ENCODE assay signal across 7 mouse cellular contexts in genomic region chr6:129095166-129095565, GRCm38 (mm10). TPM values are rescaled to one million over a fixed set of nuclear protein-coding genes. Genes with fewer than 3 reads are reported as not detected.
A peak's percentile ranks its signal among the peaks of the same experiment; 100 is the strongest.
DNase-seq lines count a peak whose midpoint lies in the region; ATAC-seq and TF ChIP-seq lines count a peak whose summit lies in the region.

No protein-coding gene starts in this region.

- no peak overlapping the region for H3K9ac ChIP-seq in CH12.LX (ENCODE audit: insufficient read depth, low read depth)
- no peak overlapping the region for H3K9ac ChIP-seq in limb, embryonic 13.5 days

- no peaks in the 10 kb centered on the region for H3K9me3 ChIP-seq in CH12.LX (replicated peaks; ENCODE audit: low read length)
- H3K9me3 ChIP-seq in limb, embryonic 13.5 days = no peaks in the 10 kb centered on the region

- in situ Hi-C loops in CH12.LX (cut with MboI; ENCODE audit: low pct_ligation_motif_present, low pct_unique_long_range_greater_than_20kb, low sequenced_read_pairs) = no loop called here

- H3K79me2 ChIP-seq in CH12.LX (replicated peaks; ENCODE audit: control insufficient read depth, extremely low read depth, insufficient read depth, poor library complexity, severe bottlenecking) = no peaks in the 10 kb centered on the region

- TF ChIP-seq RAD21 in CH12.LX (IDR thresholded peaks at IDR 0.05; ENCODE audit: low read depth, low read length) = peak; percentile 65

- intact Hi-C loops in left cerebral cortex, adult 2 months (cut with DNase I) = loop anchor here (1.0 to 2.0 kb wide), 3 partner anchors 85 to 160 kb away; partner anchors contain the start of gene Clec2d
- intact Hi-C loops in heart, postnatal 14 days (cut with DNase I) = loop anchor here (2.0 to 10.0 kb wide), 4 partner anchors 37 to 240 kb away; partner anchors contain the start of gene Clec2d

- H3K4me2 ChIP-seq in CH12.LX (ENCODE audit: insufficient read depth, low read depth, poor library complexity, severe bottlenecking) = no peak overlapping the region
- no peak overlapping the region for H3K4me2 ChIP-seq in limb, embryonic 13.5 days (replicated peaks)

- TF ChIP-seq CTCF in left cerebral cortex, adult 2 months (IDR thresholded peaks at IDR 0.05) = peak; percentile 84
- peak; percentile 80 to 81 for TF ChIP-seq CTCF in CH12.LX (conservative IDR thresholded peaks at IDR 0.05 in 1 of 2, IDR thresholded peaks at IDR 0.05 in 1 of 2; ENCODE audit: low read depth in 2 of 2, low read length in 2 of 2)

- H3K4me1 ChIP-seq in CH12.LX (ENCODE audit: control insufficient read depth in 1 of 2, insufficient read depth in 2 of 2) = peaks cover 3 to 10% of the 10 kb centered on the region in 2 experiments; a peak in 2 of 4 replicates
- H3K4me1 ChIP-seq in limb, embryonic 13.5 days = no peaks in the 10 kb centered on the region

- ATAC-seq in activated CD4-positive, CD25-positive, alpha-beta regulatory T cell, adult 4 months = peak; percentile 77
- ATAC-seq in limb, embryonic 13.5 days (ENCODE audit: low FRiP score, low read depth) = peak; percentile 77

- peak in 1 of 2 experiments; percentile 11 for DNase-seq in left cerebral cortex, adult 2 months (ENCODE audit: extremely low spot score in 1 of 2, low spot score in 2 of 2)
- DNase-seq in left cerebral cortex, adult 8-10 months (ENCODE audit: low spot score in 2 of 2) = no peak
- peak; percentile 53 for DNase-seq in CH12.LX (ENCODE audit: extremely low read depth)
- peak; percentile 9 to 40 for DNase-seq in heart, postnatal 14 days
- peak; percentile 66 for DNase-seq in retina, embryonic 14.5 days (ENCODE audit: low spot score)

- H3K36me3 ChIP-seq in CH12.LX (replicated peaks in 1 of 2; ENCODE audit: control insufficient read depth in 1 of 2, insufficient read depth in 1 of 2, low read length in 1 of 2) = no peaks in the 10 kb centered on the region
- H3K36me3 ChIP-seq in limb, embryonic 13.5 days = no peaks in the 10 kb centered on the region

- H3K27ac ChIP-seq in left cerebral cortex, adult 2 months = no peak overlapping the region
- no peak overlapping the region for H3K27ac ChIP-seq in CH12.LX (ENCODE audit: insufficient read depth, low read depth)
- no peak overlapping the region for H3K27ac ChIP-seq in limb, embryonic 13.5 days

- TF ChIP-seq EP300 in CH12.LX (IDR thresholded peaks at IDR 0.05; ENCODE audit: low read length) = no peak

- no peaks in the 10 kb centered on the region for H3K27me3 ChIP-seq in CH12.LX (replicated peaks)
- H3K27me3 ChIP-seq in limb, embryonic 13.5 days = no peaks in the 10 kb centered on the region

- TF ChIP-seq POLR2A in CH12.LX (IDR thresholded peaks at IDR 0.05; ENCODE audit: low read depth, low read length) = no peak

- dilution Hi-C loops in CH12.LX (cut with MboI; ENCODE audit: extremely low pct_ligation_motif_present, extremely low pct_unique_long_range_greater_than_20kb, low sequenced_read_pairs) = no loop called here

- H3K4me3 ChIP-seq in left cerebral cortex, adult 2 months = no peak overlapping the region
- no peak overlapping the region for H3K4me3 ChIP-seq in CH12.LX (replicated peaks in 1 of 3; ENCODE audit: low read depth in 2 of 3, low read length in 2 of 3, poor library complexity in 1 of 3)
- H3K4me3 ChIP-seq in limb, embryonic 13.5 days = no peak overlapping the region

TF ChIP-seq in CH12.LX, 34 proteins besides CTCF, POLR2A, EP300 and RAD21:
- TF ChIP-seq GABPA (IDR thresholded peaks at IDR 0.05; ENCODE audit: insufficient replicate concordance, low read depth, low read length) (no peak), CHD2 (IDR thresholded peaks at IDR 0.05; ENCODE audit: low read length) (no peak), MEF2A (IDR thresholded peaks at IDR 0.05; ENCODE audit: borderline replicate concordance, low read depth, low read length) (no peak), SMC3 (IDR thresholded peaks at IDR 0.05; ENCODE audit: low read depth, low read length) (peak; percentile 79), ZMIZ1 (IDR thresholded peaks at IDR 0.05; ENCODE audit: low read depth, low read length) (no peak), UBTF (IDR thresholded peaks at IDR 0.05; ENCODE audit: low read depth, low read length) (no peak), SIN3A (IDR thresholded peaks at IDR 0.05; ENCODE audit: low read length) (no peak), IRF4 (IDR thresholded peaks at IDR 0.05; ENCODE audit: low read depth, low read length) (no peak)

RNA-seq across cellular contexts. Expression of gene Clec2e, which starts 5.5 kb away (rescaled TPM):
- total RNA-seq in left cerebral cortex, adult 2 months (2021) = not detected
- not detected for total RNA-seq in left cerebral cortex, adult 8-10 months (2022)
- not detected in 2 replicates for total RNA-seq in CH12.LX (2012; rRNA removed)
- not detected in 2 replicates for total RNA-seq in CH12.LX (2014; rRNA removed)
- polyA plus RNA-seq in CH12.LX (2012; ENCODE audit: insufficient read length, low read depth) = not detected in 2 replicates
- polyA plus RNA-seq in activated CD4-positive, CD25-positive, alpha-beta regulatory T cell, adult 4 months (2017; shearing (Covaris generic)) = not detected
- total RNA-seq in heart, postnatal 14 days (2021) = under 1 TPM in 1 of 2 experiments, not detected in 1; 0.17 TPM
- not detected in 2 replicates for polyA plus RNA-seq in limb, embryonic 13.5 days (2015; fragmentation: Nextera tagmentation; extraction: Ambion mirVana)

RNA-seq across cellular contexts. Expression of gene Klrb1f, which starts 49.5 kb away (rescaled TPM):
- total RNA-seq in left cerebral cortex, adult 2 months (2021) = not detected
- total RNA-seq in left cerebral cortex, adult 8-10 months (2022) = not detected
- total RNA-seq in CH12.LX (2012; rRNA removed) = 0.38 and 0.68 TPM in 2 replicates
- 0.21 and 0.38 TPM in 2 replicates for total RNA-seq in CH12.LX (2014; rRNA removed)
- 0.23 and 0.25 TPM in 2 replicates for polyA plus RNA-seq in CH12.LX (2012; ENCODE audit: insufficient read length, low read depth)
- 1 to 10 TPM; 4.8 to 5.5 TPM for polyA plus RNA-seq in activated CD4-positive, CD25-positive, alpha-beta regulatory T cell, adult 4 months (2017; shearing (Covaris generic))
- under 1 TPM in 1 of 2 experiments, not detected in 1; 0.17 TPM for total RNA-seq in heart, postnatal 14 days (2021)
- 0.19 TPM in 1 of 2 replicates, not detected in the other for polyA plus RNA-seq in limb, embryonic 13.5 days (2015; fragmentation: Nextera tagmentation; extraction: Ambion mirVana)

Comparison
In these comparisons a context has a peak if more than half of its experiments do, and no peak if none do; other contexts are left out.
1. DNase-seq: peak in CH12.LX (single experiment), heart, postnatal 14 days (2 of 2) and retina, embryonic 14.5 days (single experiment); none in left cerebral cortex, adult 8-10 months (0 of 2).